Mouse (Mus musculus): ENCODE results near the gene Erbb2.

GRCm38 (mm10) chr11:98459071-98459741, 46.9 kb downstream of the Erbb2 start:
- TF ChIP-seq CTCF (conservative IDR thresholded peaks at IDR 0.05; ENCODE audit: low read length) (no peak), NANOG (IDR thresholded peaks at IDR 0.05; ENCODE audit: borderline replicate concordance, low read length) (no peak), POU5F1 (IDR thresholded peaks at IDR 0.05; ENCODE audit: borderline replicate concordance, low read length) (no peak)
